Mouse (Mus musculus) left cerebral cortex, adult 2 months (tissue): ENCODE results near the gene Lrrc4. TPM values are rescaled to one million over a fixed set of nuclear protein-coding genes. Genes with fewer than 3 reads are reported as not detected.

Source experiments
- DNase-seq, 2 experiments: peaks; one replicate each; pipeline ENCODE4 v3.0.0; 2021 to 2022; ENCODE audit warnings: low spot score in 2 of 2, mixed read lengths in 1 of 2; ENCODE audit errors: extremely low spot score in 1 of 2
- H3K27ac ChIP-seq: fragments of 200-600 bp; 2 replicates; pipeline ENCODE4 v1.8.1; 2022
- H3K4me3 ChIP-seq: fragments of 200-600 bp; 2 replicates; pipeline ENCODE4 v1.8.1; 2022
- CTCF ChIP-seq: fragments of 200-600 bp; IDR thresholded peaks from 2 replicates; pipeline ENCODE4 v1.8.1; 2022; ENCODE audit warnings: antibody characterized with exemption, mild to moderate bottlenecking, moderate library complexity
- intact Hi-C: fragments of 180-260 bp; cut with DNase I; formaldehyde crosslinking; loops from one replicate; pipeline ENCODE4 v1.15.1; 2025
- total RNA-seq, 2 experiments: library from RNA; stranded (reverse); gene quantifications; 2 replicates each; pipeline ENCODE4 v1.2.3; 2021

Gene Lrrc4
- total RNA-seq, 2 experiments from 2014 or later, result 105 to 111 TPM

DNA sequence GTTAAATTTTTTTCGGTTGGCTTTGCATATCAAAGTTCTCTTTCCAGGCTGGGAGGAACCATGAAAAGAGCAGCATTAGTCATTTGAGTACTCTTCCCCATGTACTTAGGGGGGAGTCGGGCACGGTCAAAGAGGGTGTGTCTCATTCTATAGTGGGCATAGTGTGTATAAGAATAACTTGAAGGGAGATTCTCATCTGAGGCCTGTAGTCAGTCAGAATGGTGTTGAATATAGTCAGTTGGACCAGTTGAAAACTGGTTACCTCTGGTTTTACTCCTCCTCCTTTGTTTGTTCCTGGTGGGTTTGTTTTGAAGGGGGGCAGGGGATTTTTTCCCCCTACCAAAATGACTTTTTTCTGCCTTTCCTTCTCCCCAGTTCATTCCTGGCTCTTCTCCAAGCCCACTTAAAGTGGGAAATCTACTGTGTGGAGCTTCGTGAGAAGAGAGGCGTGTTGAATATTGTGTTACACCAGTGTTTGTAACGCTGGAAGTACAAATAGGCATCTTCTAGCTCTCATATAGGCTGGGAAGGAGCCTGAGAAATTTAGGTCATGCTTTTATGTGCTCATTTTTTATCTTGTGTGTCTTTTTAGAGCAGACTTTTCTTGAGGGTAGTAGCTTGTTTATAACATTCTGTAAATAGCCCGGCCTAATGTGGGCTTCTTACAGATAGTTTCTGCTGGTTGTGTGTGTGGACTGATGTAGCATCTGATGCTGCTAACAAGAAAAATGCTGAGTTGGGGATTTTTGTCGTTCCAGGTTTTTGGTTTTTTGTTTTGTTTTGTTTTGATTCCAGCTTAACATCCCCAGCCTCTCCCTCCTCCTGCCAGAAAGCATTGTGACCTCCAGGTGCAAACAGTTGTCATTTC lies 125.2 kb downstream of the Lrrc4 start:
- TF ChIP-seq CTCF, result no peak
- no peak for DNase-seq
- intact Hi-C loops, result loop anchor here (5.0 kb wide), 3 partner anchors 76 to 169 kb away; partner anchors contain the start of gene Lrrc4
- Histone ChIP-seq H3K4me3 (no peak overlapping the region), H3K27ac (peak overlapping the region; percentile 73)

DNA sequence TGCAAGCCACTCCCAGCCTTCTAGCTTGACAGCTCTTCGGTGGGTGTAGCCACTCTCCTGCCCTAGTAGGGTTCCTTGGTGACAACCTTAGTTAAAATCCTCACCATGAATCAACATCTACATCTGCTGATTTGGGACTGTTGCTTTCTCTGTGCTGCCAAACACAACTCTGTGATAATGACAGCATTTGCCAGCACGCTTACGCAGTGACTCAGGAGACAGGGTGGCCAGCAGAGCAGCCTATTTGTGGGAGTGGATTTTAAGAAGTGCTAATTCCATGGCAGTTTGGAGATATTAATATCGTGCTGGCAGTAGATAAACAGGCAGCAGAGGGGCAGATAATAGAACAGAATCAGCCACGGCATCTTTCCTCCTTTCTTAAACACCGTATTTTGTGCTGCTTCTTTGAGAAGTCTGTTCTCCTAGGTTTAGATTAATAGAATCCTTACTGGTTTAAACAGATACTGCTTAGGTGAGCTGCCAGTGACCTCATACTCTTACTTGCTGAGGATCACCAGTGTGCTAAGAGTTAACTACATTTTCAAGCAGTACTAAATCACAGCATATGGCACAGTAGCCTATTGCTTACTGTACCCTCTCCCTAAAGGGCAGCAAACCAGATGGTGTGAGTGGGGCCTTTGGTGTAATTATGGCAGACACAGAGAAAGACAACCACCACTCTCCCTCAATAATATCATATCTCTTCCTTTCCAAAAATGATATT lies 126.0 kb downstream of the Lrrc4 start:
- DNase-seq, result peak; percentile 46 to 50
- intact Hi-C loops, result loop anchor here (1.0 to 5.0 kb wide), 4 partner anchors 48 to 168 kb away; partner anchors contain the start of gene Lrrc4
- Histone ChIP-seq H3K27ac (peak overlapping the region; percentile 73), H3K4me3 (no peak overlapping the region)
- no peak for TF ChIP-seq CTCF

DNA sequence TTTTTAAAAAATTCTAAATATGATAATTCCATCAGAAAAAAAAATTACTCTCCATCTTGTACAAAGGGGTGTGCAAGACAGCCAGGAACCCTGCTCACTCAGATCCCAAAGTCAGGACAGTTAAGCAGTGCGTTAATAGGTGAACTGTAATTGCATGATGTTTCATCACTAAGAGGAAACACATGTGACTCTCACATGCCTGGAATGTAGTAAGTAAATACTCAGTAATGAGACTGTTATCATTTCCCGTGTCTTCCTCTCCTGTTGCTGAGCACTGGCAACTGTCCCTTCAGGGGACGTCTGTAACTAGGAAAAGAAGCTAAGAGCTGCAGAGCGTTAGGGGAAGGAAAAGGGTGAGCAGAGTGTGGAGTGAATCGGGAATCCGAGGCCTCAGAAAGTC lies 126.9 kb downstream of the Lrrc4 start:
- Histone ChIP-seq H3K27ac (peak overlapping the region; percentile 73), H3K4me3 (no peak overlapping the region)
- DNase-seq, result no peak
- TF ChIP-seq CTCF, result no peak
- intact Hi-C loops, result loop anchor here (1.0 to 5.0 kb wide), 4 partner anchors 49 to 167 kb away; partner anchors contain the start of gene Lrrc4

DNA sequence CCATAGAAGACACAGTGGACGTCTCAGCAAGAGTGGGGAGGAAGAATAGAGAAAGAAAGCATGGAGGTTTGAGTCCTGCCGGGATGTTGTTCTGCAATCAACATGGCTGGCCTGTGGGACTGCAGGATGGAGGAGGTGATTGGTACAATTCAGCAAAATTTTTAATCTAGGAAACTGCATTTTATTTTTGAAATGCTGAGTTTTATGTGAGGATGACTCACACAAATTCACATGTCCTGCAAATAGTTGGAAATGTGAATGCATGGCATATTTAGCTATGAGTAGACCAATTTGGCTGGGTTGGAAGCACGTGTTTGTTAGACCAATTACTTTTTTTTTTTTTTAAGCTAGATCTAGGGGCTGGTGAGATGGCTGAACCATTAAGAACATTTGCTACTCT lies 134.3 kb downstream of the Lrrc4 start:
- no peak for TF ChIP-seq CTCF
- Histone ChIP-seq H3K4me3 (no peak overlapping the region), H3K27ac (peak overlapping the region; percentile 30; the same call in 1 of the 2 replicates)
- intact Hi-C loops, result loop anchor here (5.0 kb wide), 1 partner anchor 80 kb away; no protein-coding TSS in a partner anchor
- no peak for DNase-seq

DNA sequence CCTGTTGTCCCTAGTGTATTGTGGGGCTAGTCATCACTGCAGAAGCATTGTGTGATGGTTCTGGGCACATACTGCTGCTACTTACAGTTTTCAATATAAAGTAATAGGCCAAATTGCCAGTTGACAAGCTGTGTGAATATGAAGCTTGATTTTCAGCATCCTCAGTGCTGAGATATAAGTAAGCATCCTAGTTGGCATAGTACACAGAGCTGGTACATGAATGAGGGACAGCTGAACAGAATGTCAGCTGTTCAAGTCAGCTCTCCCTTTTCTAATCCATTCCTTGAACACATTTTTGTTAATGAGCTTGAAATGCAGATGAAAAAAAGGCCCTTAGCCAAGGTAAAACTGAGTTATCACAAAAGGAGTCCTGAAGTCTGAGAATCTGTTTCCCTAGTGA lies 138.9 kb downstream of the Lrrc4 start:
- TF ChIP-seq CTCF, result no peak
- no peak for DNase-seq
- intact Hi-C loops, result no loop called here
- no peak overlapping the region for H3K27ac ChIP-seq
- H3K4me3 ChIP-seq, result no peak overlapping the region

DNA sequence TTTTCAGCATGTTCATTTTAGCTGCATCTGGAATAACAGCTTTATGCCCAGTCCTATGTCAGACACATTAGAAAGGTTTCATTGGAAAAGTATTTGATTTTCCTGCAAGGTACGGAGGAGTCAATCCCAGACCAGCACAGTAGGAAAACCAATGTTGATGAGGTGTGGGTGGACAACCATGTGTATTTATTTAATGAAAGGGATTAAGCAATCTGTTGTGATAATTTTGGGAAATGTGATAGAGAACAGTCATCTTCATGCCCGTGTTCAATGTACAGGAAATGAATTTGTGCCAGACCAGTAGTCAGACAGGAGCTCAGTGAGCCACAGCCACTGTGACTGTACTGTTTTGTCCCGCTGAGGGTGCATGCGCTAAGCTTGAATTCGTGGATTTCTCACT lies 143.8 kb downstream of the Lrrc4 start:
- DNase-seq, result no peak
- intact Hi-C loops, result no loop called here
- no peak for TF ChIP-seq CTCF
- no peak overlapping the region for H3K27ac ChIP-seq
- no peak overlapping the region for H3K4me3 ChIP-seq

DNA sequence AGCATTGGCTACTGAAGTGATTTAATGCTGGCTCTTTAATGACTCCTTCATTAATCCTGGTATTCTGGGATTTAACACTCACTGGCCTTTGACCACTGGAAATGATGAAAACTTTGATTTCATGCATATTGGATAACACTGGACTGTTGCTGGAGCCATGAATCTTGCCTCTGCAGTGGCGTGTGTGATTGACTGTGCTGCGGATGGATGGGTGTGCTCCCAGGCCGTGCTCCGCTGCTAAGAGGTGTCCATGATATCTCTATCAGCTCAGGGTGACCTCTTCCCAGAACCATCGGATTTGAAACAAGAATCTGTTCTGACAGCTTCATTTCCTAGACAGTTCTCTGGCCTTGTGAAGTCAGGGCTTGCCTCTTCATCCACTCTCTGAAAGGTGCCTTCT lies 145.8 kb downstream of the Lrrc4 start:
- TF ChIP-seq CTCF, result no peak
- no peak for DNase-seq
- H3K27ac ChIP-seq, result no peak overlapping the region
- H3K4me3 ChIP-seq, result no peak overlapping the region
- intact Hi-C loops, result no loop called here

DNA sequence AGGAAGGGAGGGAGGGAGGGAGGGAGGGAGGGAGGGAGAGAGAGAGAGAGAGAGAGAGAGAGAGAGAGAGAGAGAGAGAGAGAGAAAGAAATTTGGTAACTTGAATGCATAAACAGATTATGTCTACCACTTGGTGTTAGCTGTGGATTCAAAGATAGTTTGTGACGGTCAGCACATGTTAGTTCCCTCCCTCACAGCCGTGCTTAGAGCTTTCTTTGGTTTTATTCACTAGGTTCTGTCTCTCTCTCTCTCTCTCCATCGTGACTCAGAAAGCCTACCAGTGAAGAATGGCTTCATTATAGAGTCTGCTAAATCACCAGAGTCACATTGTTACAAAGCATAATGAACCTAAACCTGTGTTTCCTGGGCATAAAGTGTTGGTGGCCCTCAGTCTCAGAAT lies 146.5 kb downstream of the Lrrc4 start:
- intact Hi-C loops, result no loop called here
- H3K27ac ChIP-seq, result no peak overlapping the region
- H3K4me3 ChIP-seq, result no peak overlapping the region
- no peak for TF ChIP-seq CTCF
- no peak for DNase-seq

DNA sequence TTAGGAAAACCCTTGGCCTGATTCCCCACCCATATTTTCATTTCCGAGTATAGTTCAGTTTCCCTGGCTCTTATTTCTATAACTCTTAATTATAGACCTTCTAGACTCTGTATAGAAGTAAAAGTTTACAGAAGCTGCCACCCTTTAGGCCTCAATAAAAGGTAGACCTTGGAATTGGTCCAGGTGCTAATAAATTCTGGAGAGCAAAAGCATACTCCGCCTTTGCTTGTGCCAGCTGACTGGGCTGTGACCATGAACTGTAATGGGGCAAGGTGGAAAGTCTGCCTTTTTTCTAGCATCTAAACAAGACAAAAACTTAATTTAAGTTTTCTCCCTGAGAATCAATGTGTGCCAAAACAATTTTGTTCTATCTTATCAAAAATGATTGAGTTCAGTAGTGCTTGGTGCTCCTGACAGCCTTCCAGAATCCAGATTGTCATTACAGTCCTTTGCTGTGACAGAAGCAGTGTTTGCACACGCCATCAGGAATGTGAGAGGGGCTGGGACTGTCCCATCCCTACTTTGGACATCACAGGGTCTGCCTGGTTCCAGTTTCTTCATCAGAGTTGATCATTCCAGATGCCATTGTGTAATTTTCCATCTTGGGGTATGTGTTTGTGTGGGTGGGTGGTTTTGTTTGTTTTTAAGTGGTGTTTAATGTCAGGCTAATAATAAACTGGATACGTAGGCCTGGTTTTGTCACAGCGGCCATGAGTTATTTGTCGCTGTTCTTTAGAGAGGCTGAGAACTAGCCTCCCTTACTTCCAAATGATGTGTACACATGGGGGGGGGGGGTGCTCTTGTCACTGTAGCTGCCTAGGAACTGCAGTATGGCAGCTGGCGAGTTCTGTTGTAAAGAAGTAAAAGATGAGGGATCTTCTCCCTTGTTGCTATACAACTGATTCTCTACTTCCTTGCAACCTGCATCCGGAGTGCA lies 149.8 kb downstream of the Lrrc4 start:
- Histone ChIP-seq H3K4me3 (no peak overlapping the region), H3K27ac (no peak overlapping the region)
- intact Hi-C loops, result no loop called here
- no peak for DNase-seq
- no peak for TF ChIP-seq CTCF

DNA sequence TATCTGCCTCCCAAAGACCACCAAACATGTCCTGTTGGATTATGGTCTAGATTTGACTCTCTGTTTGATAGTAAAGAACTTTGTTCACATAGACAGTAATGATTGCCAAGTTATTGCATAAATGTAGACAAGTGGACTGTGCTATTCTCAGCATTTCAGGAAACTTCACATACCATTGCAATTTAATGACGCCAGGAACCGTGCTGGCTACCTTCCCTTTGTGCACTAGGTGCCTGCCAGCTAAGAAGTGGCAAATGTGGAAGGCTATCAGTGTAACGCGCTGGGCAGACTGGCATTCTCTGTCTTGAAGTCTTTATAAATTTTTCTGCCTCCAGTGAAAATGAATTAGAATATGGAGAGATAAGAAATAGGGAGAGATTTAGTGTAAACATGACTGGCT lies 151.0 kb downstream of the Lrrc4 start:
- Histone ChIP-seq H3K27ac (no peak overlapping the region), H3K4me3 (no peak overlapping the region)
- TF ChIP-seq CTCF, result no peak
- intact Hi-C loops, result no loop called here
- DNase-seq, result no peak

DNA sequence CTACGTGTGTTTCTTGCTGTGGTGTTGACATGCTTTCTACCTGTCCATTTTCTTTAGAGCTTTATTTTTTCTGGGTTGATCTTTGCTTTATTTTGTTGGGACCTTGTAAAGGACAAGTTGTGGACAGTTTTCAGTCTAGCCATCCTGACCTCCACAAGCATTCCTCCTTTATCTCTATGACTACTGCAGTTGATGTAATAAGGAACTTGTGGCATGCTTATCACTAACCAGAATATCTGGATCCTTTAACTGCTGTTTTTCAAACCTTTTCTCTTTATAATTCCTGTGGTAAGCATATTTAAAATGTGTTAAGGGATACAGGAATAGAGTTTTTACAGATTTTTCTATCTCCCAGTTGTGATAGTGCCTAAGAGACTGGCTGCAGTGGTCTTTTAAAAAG lies 152.7 kb downstream of the Lrrc4 start:
- no peak for TF ChIP-seq CTCF
- Histone ChIP-seq H3K4me3 (no peak overlapping the region), H3K27ac (no peak overlapping the region)
- intact Hi-C loops, result no loop called here
- no peak for DNase-seq
